Mouse (Mus musculus): Measurements from ENCODE around the gene Snx33.
A peak's percentile ranks its signal among the peaks of the same experiment; 100 is the strongest.

Gene Snx33

GRCm38 (mm10) chr9:56890522-56891250 lies 37.5 kb downstream of the Snx33 start:
- no peak for DNase-seq (ENCODE audit: low spot score)

GRCm38 (mm10) chr9:56889817-56890216 lies 38.4 kb downstream of the Snx33 start:
- peak; percentile 61 for DNase-seq (ENCODE audit: low spot score)

GRCm38 (mm10) chr9:56887581-56887980 lies 40.6 kb downstream of the Snx33 start:
- DNase-seq (ENCODE audit: low spot score) = no peak

- DNase-seq (ENCODE audit: low spot score) = no peak
These were observed 41.6 kb downstream of the Snx33 start for GRCm38 (mm10) chr9:56886601-56887000.

GRCm38 (mm10) chr9:56886113-56886512 lies 42.1 kb downstream of the Snx33 start:
- DNase-seq (ENCODE audit: low spot score) = no peak

GRCm38 (mm10) chr9:56884328-56884727 lies 43.8 kb downstream of the Snx33 start:
- DNase-seq (ENCODE audit: low spot score) = no peak

GRCm38 (mm10) chr9:56883470-56883869 lies 44.7 kb downstream of the Snx33 start:
- no peak for DNase-seq (ENCODE audit: low spot score)

GRCm38 (mm10) chr9:56882818-56883217 lies 45.4 kb downstream of the Snx33 start:
- no peak for DNase-seq (ENCODE audit: low spot score)

- DNase-seq (ENCODE audit: low spot score) = no peak
These were observed 45.9 kb downstream of the Snx33 start for GRCm38 (mm10) chr9:56882283-56882682.

GRCm38 (mm10) chr9:56881539-56882082 lies 46.6 kb downstream of the Snx33 start:
- DNase-seq (ENCODE audit: low spot score) = no peak

GRCm38 (mm10) chr9:56880790-56881189 lies 47.4 kb downstream of the Snx33 start:
- DNase-seq (ENCODE audit: low spot score) = no peak

- no peak for DNase-seq (ENCODE audit: low spot score)
These were observed 50.9 kb downstream of the Snx33 start for GRCm38 (mm10) chr9:56877284-56877683.

GRCm38 (mm10) chr9:56876784-56877183 lies 51.4 kb downstream of the Snx33 start:
- no peak for DNase-seq (ENCODE audit: low spot score)

GRCm38 (mm10) chr9:56873097-56873496 lies 55.1 kb downstream of the Snx33 start:
- DNase-seq (ENCODE audit: low spot score) = no peak

- no peak for DNase-seq (ENCODE audit: low spot score)
These were observed 55.9 kb downstream of the Snx33 start for GRCm38 (mm10) chr9:56872105-56872903.

- no peak for DNase-seq (ENCODE audit: low spot score)
These were observed 57.0 kb downstream of the Snx33 start for GRCm38 (mm10) chr9:56871191-56871590.

GRCm38 (mm10) chr9:56870778-56871177 lies 57.4 kb downstream of the Snx33 start:
- DNase-seq (ENCODE audit: low spot score) = no peak

- DNase-seq (ENCODE audit: low spot score) = no peak
These were observed 58.6 kb downstream of the Snx33 start for GRCm38 (mm10) chr9:56869552-56869951.

- DNase-seq (ENCODE audit: low spot score) = no peak
These were observed 59.9 kb downstream of the Snx33 start for GRCm38 (mm10) chr9:56868292-56868691.
